Mouse (Mus musculus) adrenal gland, postnatal 4 days (tissue): ENCODE results near the gene Lypd5. TPM values are rescaled to one million over a fixed set of nuclear protein-coding genes. Genes with fewer than 3 reads are reported as not detected.

Experiments
- DNase-seq, 2 experiments: peaks; one replicate each; pipeline ENCODE4 v3.0.0; 2021 to 2022; ENCODE audit warnings: low spot score in 2 of 2, mixed read lengths in 2 of 2
- total RNA-seq, 2 experiments: library from RNA; stranded (reverse); gene quantifications; 2 replicates each; pipeline ENCODE4 v1.2.3; 2021

Gene Lypd5
- total RNA-seq, 2 experiments from 2014 or later, result not detected

- peak in 1 of 2 experiments; percentile 15 for DNase-seq
These were observed 10.3 kb downstream of the Lypd5 start for GRCm38 (mm10) chr7:24359269-24359668.

GRCm38 (mm10) chr7:24361001-24361400, 12.0 kb downstream of the Lypd5 start:
- DNase-seq, result no peak

DNA sequence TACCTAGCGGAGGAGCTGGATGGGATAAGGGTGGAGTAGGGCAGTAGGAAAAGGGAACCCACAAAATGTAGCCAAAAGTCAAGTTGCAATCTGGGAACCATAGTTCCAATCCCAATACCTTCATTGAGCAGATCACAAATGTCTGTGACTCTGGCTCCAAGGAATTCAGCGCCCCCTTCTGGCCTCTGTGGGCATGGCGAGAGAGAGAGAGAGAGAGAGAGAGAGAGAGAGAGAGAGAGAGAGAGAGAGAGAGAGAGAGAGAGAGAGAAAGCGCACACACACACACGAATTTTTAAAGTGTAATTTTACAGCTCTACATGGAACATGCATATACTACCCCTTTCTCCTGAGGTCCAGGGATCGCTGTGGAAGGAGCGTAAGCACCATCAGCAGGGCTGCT, 14.2 kb downstream of the Lypd5 start:
- no peak for DNase-seq

- peak; percentile 61 to 70 for DNase-seq
These were observed 15.8 kb downstream of the Lypd5 start for GRCm38 (mm10) chr7:24364827-24365226.

DNA sequence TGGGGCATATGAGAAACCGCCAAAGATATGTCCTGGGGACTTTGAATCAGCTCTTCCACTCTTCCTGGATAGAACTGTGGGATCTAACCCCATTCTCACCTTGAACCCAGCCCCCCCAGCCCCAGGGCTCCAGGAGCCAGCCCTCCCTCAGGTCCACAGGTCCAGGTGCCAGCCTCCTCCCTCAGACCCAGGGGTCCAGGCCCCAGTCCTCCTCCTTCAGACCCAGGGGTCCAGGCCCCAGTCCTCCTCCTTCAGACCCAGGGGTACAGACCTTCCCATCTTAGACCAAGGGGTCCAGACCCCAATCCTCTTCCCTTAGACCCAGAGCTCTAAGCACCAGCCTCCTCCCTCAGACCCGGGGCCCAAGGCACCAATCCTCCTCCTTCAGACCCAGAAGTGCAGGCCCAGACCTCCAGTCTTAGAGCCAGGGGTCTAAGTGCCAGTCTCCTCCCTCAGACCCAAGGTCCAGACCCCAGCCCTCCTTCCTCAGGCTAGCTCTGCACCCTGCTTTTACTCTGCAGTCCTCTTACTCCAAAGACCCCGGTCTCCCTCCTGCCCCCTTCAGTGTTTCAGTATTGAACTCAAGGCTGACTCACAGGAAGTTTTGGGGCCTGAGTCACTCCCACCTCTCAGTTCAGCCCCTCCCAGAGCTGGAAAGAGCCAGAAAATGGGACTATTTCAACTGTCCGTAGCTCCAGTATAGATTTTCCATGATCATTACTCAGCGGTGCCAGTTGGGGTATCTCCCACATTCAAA, 16.4 kb downstream of the Lypd5 start:
- no peak for DNase-seq

- DNase-seq, result no peak
These were observed 18.0 kb downstream of the Lypd5 start for GRCm38 (mm10) chr7:24366716-24367632.

DNA sequence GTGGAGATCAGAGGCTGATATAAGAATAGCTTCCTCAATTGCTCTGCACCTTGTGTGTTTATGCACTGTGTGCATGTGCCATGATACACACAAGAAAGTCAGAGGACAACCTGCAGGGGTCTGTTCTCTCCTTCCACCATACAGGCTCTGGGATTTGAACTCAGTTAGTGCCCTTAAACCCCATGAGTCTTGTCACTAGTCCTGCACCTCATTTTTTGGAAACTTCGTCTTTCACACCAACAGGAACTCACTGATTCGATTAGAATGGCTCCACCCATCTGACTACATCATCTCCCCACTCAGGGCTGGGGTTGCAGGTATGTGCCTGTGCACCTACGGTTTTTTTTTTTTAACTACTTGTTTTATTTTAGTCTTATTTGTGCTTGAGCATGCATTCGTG, 19.2 kb downstream of the Lypd5 start:
- DNase-seq, result no peak

DNA sequence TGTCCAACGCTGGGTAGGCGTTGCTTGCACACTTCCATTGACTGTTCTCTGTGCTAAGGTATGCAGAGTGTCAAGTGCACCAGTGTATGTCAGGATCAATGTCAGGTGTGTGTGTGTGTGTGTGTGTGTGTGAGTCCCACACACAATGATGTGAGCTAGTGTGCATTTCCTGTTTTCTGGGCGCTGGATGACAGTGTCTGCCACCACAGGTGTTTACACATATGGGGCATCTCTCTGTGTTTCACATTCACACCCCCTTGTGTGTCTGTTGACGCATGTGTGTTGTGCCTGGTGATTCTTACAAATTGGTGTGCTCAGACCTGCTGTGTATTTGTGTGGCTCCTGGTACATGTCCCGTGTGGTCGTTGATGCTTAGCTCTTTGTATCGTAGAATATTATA, 19.9 kb downstream of the Lypd5 start:
- no peak for DNase-seq

DNA sequence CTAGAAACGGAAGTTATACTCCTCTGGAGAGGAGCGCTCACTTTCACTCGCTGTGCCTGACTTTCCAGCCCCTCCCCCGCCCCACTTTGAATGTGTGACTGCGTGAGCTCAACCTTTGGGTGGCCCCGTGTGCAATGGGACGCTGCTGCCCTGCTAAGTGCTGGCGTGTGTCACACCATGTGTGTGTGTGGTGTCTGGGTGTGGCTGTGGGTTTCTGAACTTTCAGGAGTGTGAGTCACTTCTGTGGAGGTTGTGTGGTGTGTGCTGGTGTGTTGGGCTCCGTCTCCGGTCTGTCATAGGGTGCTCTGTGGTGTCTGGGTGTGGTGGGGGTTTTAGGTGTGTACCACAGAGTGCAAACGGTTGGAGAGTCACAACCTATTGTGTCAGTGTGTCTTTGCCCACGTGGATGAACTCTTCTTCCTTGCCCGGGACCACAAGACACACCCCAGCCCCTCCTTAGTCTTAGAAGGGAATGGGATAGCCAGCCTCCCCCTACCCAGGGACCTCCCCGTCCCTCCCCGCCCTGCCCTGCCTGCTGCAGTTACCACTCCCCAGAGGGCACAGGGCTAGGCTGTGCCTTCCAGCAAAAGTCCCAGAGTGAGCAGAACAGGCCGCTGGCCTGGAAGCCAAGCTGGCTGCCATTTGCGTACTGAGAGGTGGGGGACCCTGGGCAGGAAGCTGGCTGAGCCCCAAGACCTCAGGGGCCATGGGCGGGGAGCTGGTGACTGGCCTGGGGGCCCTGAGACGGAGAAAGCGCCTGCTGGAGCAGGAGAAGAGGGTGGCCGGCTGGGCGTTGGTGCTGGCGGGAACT, 20.9 kb downstream of the Lypd5 start, which contains the start of gene Kcnn4:
Gene Kcnn4 (plus strand): TSS at position 533 of the 811 bp plus-strand sequence.
- no peak for DNase-seq

- no peak for DNase-seq
These were observed 22.2 kb downstream of the Lypd5 start for GRCm38 (mm10) chr7:24371012-24371808.

- DNase-seq, result no peak
These were observed 22.8 kb downstream of the Lypd5 start for GRCm38 (mm10) chr7:24371809-24372145.

DNA sequence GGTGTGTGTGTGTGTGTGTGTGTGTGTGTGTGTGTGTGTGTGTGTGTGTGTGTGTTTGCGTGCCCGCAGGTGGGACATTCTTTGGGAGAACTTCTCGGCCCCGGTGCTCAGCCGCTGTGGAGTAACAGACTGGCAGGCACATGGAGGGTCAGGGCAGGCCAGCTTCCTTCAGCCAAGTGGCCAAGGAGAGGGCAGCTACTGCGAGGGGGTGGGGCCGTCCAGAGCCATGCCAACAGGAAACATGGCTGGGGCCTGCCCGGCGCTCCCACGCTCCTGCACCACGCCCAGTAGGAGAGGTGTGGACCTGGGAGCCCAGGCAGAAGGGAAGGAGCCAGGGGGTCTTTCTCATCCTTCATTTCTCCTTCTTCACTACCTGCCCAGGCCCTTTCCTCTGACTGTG, 23.3 kb downstream of the Lypd5 start:
- DNase-seq, result no peak

DNA sequence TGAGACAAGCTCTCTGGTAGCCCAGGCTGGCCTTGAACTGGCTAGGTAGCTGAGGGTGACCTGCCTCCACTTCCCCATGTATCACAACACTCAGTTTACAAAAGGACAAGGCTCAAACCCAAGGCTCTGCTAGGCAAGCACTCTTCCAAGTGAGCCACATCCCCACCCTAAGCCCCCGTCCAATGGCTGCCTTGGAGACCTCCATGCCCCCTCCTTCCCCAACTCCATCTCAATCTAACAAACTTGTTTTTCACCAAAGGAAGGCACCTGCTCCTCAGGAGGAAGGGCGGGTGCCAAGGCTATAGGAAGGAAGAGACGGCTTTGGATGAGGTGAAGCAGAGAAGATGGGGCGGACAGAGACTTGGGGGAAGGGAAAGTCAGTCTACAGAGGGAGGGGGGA, 23.8 kb downstream of the Lypd5 start:
- no peak for DNase-seq

DNA sequence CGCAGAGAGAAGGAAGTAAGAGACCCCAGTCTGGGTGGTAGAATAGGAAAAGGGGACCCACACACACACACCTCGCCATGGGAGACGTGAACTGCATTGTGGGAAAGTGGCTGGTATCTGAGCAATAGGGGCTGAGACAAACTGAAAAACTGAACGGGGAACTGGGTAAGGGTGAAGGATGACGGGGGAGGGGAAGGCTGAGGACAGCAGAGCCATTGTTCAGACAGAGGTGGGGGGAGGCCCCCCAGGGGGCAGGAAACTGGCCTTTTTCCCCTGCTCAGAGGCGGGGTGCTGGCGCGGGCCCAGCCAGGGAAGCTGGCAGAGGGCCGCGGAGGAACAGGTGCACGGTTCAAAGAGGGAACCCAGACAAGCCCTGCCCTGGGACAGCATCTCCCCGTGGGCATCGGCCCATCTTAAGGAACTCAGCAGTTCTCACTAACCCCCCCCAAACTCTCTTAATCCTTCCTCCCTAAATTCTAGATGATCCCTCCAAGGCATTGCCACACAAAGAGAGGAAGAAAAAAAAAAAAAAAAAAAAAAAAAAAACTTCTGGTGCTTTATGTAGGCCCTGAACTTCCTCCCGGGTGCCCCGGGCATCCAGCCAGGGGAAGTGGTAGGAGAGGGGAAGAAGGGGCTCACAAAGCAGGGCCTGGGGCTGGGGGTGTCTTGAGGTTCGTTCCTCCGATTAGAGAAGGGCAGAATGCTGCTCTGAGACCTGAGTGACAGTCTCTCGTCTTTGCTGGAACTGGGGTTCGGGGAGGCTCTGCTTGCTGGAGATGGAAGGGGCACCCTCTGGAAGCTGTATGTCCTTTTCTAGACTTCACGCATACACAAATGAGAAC, 24.8 kb downstream of the Lypd5 start:
- DNase-seq, result no peak

GRCm38 (mm10) chr7:24376456-24376855, 27.5 kb downstream of the Lypd5 start:
- DNase-seq, result no peak

- no peak for DNase-seq
These were observed 28.3 kb downstream of the Lypd5 start for GRCm38 (mm10) chr7:24377091-24377865.

GRCm38 (mm10) chr7:24378049-24378701, 29.2 kb downstream of the Lypd5 start:
- DNase-seq, result no peak

DNA sequence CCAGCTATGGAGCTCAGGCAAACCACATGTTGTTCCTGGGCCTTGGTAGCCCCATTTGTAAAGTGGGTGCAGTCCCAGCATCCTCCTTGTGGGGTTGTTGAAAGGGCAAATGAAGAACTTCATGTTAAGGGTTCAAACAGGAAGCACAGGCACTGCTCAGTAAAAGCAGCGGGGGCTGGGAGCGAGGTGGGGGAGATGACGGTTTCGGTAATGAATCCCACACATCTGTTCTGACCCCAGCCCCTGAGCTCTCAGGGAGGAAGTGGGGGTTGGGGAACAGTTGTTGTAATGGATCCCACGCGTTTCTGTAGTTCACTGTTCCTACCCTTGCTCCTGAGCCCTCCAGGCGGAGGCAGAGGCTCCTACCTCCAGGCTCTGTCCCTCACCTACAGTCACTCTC, 30.9 kb downstream of the Lypd5 start:
- DNase-seq, result no peak
